Mouse (Mus musculus): ENCODE measurements around the gene Ncoa5.

Ncoa5 gene

GRCm38 (mm10) chr2:165051566-165051965, 16.9 kb upstream of the Ncoa5 start:
- in situ Hi-C loops (cut with MboI; ENCODE audit: unreplicated experiment in 2 of 2) = loop anchor here in 1 of 2 experiments (25.0 kb wide), 1 partner anchor 1036 kb away; no protein-coding TSS in a partner anchor

- in situ Hi-C loops (cut with MboI; ENCODE audit: unreplicated experiment in 2 of 2) = loop anchor here in 1 of 2 experiments (25.0 kb wide), 1 partner anchor 1036 kb away; no protein-coding TSS in a partner anchor
These were observed 16.3 kb upstream of the Ncoa5 start for GRCm38 (mm10) chr2:165050826-165051548.

GRCm38 (mm10) chr2:165049044-165049443, 14.4 kb upstream of the Ncoa5 start:
- in situ Hi-C loops (cut with MboI; ENCODE audit: unreplicated experiment in 2 of 2) = loop anchor here in 1 of 2 experiments (10.0 kb wide), 1 partner anchor 124 kb away; no protein-coding TSS in a partner anchor

- in situ Hi-C loops (cut with MboI; ENCODE audit: unreplicated experiment in 2 of 2) = loop anchor here in 1 of 2 experiments (10.0 kb wide), 1 partner anchor 119 kb away; no protein-coding TSS in a partner anchor
These were observed 9.1 kb upstream of the Ncoa5 start for GRCm38 (mm10) chr2:165043729-165044128.

- in situ Hi-C loops (cut with MboI; ENCODE audit: unreplicated experiment in 2 of 2) = loop anchor here in 1 of 2 experiments (10.0 kb wide), 1 partner anchor 118 kb away; no protein-coding TSS in a partner anchor
These were observed 8.5 kb upstream of the Ncoa5 start for GRCm38 (mm10) chr2:165043090-165043636.

- in situ Hi-C loops (cut with MboI; ENCODE audit: unreplicated experiment in 2 of 2) = loop anchor here in 1 of 2 experiments (10.0 kb wide), 1 partner anchor 117 kb away; no protein-coding TSS in a partner anchor
These were observed 7.5 kb upstream of the Ncoa5 start for GRCm38 (mm10) chr2:165042126-165042525.

- in situ Hi-C loops (cut with MboI; ENCODE audit: unreplicated experiment in 2 of 2) = no loop called here
These were observed 2.7 kb upstream of the Ncoa5 start for GRCm38 (mm10) chr2:165037415-165037814.

GRCm38 (mm10) chr2:165035058-165035431, 378 bp upstream of the Ncoa5 start:
- in situ Hi-C loops (cut with MboI; ENCODE audit: unreplicated experiment in 2 of 2) = no loop called here

GRCm38 (mm10) chr2:165033306-165033705, 1.4 kb downstream of the Ncoa5 start:
- in situ Hi-C loops (cut with MboI; ENCODE audit: unreplicated experiment in 2 of 2) = no loop called here

GRCm38 (mm10) chr2:165032533-165032932, 2.1 kb downstream of the Ncoa5 start:
- in situ Hi-C loops (cut with MboI; ENCODE audit: unreplicated experiment in 2 of 2) = no loop called here

- in situ Hi-C loops (cut with MboI; ENCODE audit: unreplicated experiment in 2 of 2) = no loop called here
These were observed 7.5 kb downstream of the Ncoa5 start for GRCm38 (mm10) chr2:165027163-165027562.

- in situ Hi-C loops (cut with MboI; ENCODE audit: unreplicated experiment in 2 of 2) = loop anchor here in 1 of 2 experiments (5.0 kb wide), 1 partner anchor 93 kb away; no protein-coding TSS in a partner anchor
These were observed 14.2 kb downstream of the Ncoa5 start for GRCm38 (mm10) chr2:165020490-165020889.

- in situ Hi-C loops (cut with MboI; ENCODE audit: unreplicated experiment in 2 of 2) = no loop called here
These were observed 19.7 kb downstream of the Ncoa5 start for GRCm38 (mm10) chr2:165014935-165015334.

GRCm38 (mm10) chr2:165010351-165010750, 24.3 kb downstream of the Ncoa5 start:
- in situ Hi-C loops (cut with MboI; ENCODE audit: unreplicated experiment in 2 of 2) = no loop called here

GRCm38 (mm10) chr2:165009581-165009980, 25.1 kb downstream of the Ncoa5 start:
- in situ Hi-C loops (cut with MboI; ENCODE audit: unreplicated experiment in 2 of 2) = no loop called here

- in situ Hi-C loops (cut with MboI; ENCODE audit: unreplicated experiment in 2 of 2) = no loop called here
These were observed 25.5 kb downstream of the Ncoa5 start for GRCm38 (mm10) chr2:165009161-165009560.

GRCm38 (mm10) chr2:165007986-165008385, 26.7 kb downstream of the Ncoa5 start:
- in situ Hi-C loops (cut with MboI; ENCODE audit: unreplicated experiment in 2 of 2) = no loop called here

GRCm38 (mm10) chr2:165006813-165007212, 27.9 kb downstream of the Ncoa5 start:
- in situ Hi-C loops (cut with MboI; ENCODE audit: unreplicated experiment in 2 of 2) = no loop called here

GRCm38 (mm10) chr2:165004237-165004636, 30.4 kb downstream of the Ncoa5 start:
- in situ Hi-C loops (cut with MboI; ENCODE audit: unreplicated experiment in 2 of 2) = no loop called here

- in situ Hi-C loops (cut with MboI; ENCODE audit: unreplicated experiment in 2 of 2) = no loop called here
These were observed 31.6 kb downstream of the Ncoa5 start for GRCm38 (mm10) chr2:165003108-165003507.

- in situ Hi-C loops (cut with MboI; ENCODE audit: unreplicated experiment in 2 of 2) = no loop called here
These were observed 32.7 kb downstream of the Ncoa5 start for GRCm38 (mm10) chr2:165001958-165002357.

Measured in v-Abl transformed pro-B cells (cell line).